Mouse (Mus musculus): ENCODE measurements around the gene Cdkn2d. TPM values are rescaled to one million over a fixed set of nuclear protein-coding genes. Genes with fewer than 3 reads are reported as not detected.

Gene Cdkn2d
- polyA plus RNA-seq, 1 experiment from 2014 or later, result 42.5 TPM

- Histone ChIP-seq H3K4me1 (ENCODE audit: control insufficient read depth, insufficient read depth, low read length) (peaks cover 26% of the 10 kb centered on the region), H3K27ac (ENCODE audit: low read length) (no peak overlapping the region), H3K9me3 (ENCODE audit: control insufficient read depth, low read length) (peaks cover 3% of the 10 kb centered on the region), H3K27me3 (replicated peaks; ENCODE audit: control insufficient read depth, insufficient read depth, low read length) (peaks cover 62% of the 10 kb centered on the region), H3K9ac (ENCODE audit: low read depth, low read length) (peak overlapping the region; percentile 57), H3K4me3 (ENCODE audit: low read length) (peak overlapping the region; percentile 54), H3K36me3 (ENCODE audit: control insufficient read depth, insufficient read depth, low read length) (no peaks in the 10 kb centered on the region), H3K4me2 (ENCODE audit: low read depth, low read length) (peak overlapping the region; percentile 93)
- 3% methylated on average over 16 of the region's 16 CpGs for WGBS
- peak; percentile 10; the same call in 1 of the 2 replicates for ATAC-seq
Measured at GRCm38 (mm10) chr9:21245113-21245487, 46.1 kb downstream of the Cdkn2d start.

GRCm38 (mm10) chr9:21244428-21245112 is 46.6 kb downstream of the Cdkn2d start:
- H3K9me3 ChIP-seq (ENCODE audit: control insufficient read depth, low read length), result peaks cover 3% of the 10 kb centered on the region
- H3K4me3 ChIP-seq (ENCODE audit: low read length), result peak overlapping the region; percentile 54
- peaks cover 21% of the 10 kb centered on the region for H3K4me1 ChIP-seq (ENCODE audit: control insufficient read depth, insufficient read depth, low read length)
- H3K9ac ChIP-seq (ENCODE audit: low read depth, low read length), result peak overlapping the region; percentile 57
- H3K27ac ChIP-seq (ENCODE audit: low read length), result no peak overlapping the region
- WGBS, result 1% methylated on average over 72 of the region's 72 CpGs
- peak overlapping the region; percentile 93 for H3K4me2 ChIP-seq (ENCODE audit: low read depth, low read length)
- peaks cover 57% of the 10 kb centered on the region for H3K27me3 ChIP-seq (replicated peaks; ENCODE audit: control insufficient read depth, insufficient read depth, low read length)
- H3K36me3 ChIP-seq (ENCODE audit: control insufficient read depth, insufficient read depth, low read length), result no peaks in the 10 kb centered on the region
- peak; percentile 27 for ATAC-seq

- Histone ChIP-seq H3K27ac (ENCODE audit: low read length) (no peak overlapping the region), H3K4me2 (ENCODE audit: low read depth, low read length) (peak overlapping the region; percentile 93), H3K9me3 (ENCODE audit: control insufficient read depth, low read length) (peaks cover 3% of the 10 kb centered on the region), H3K36me3 (ENCODE audit: control insufficient read depth, insufficient read depth, low read length) (no peaks in the 10 kb centered on the region), H3K27me3 (replicated peaks; ENCODE audit: control insufficient read depth, insufficient read depth, low read length) (peaks cover 50% of the 10 kb centered on the region), H3K4me3 (ENCODE audit: low read length) (peak overlapping the region; percentile 54), H3K9ac (ENCODE audit: low read depth, low read length) (peak overlapping the region; percentile 57), H3K4me1 (ENCODE audit: control insufficient read depth, insufficient read depth, low read length) (peaks cover 21% of the 10 kb centered on the region)
- no peak for ATAC-seq
- 11% methylated on average over 42 of the region's 42 CpGs for WGBS
Measured at GRCm38 (mm10) chr9:21243826-21244427, 47.3 kb downstream of the Cdkn2d start.

GRCm38 (mm10) chr9:21241343-21241742 is 49.9 kb downstream of the Cdkn2d start:
- Histone ChIP-seq H3K27ac (ENCODE audit: low read length) (no peak overlapping the region), H3K9ac (ENCODE audit: low read depth, low read length) (no peak overlapping the region), H3K9me3 (ENCODE audit: control insufficient read depth, low read length) (peaks cover 3% of the 10 kb centered on the region), H3K36me3 (ENCODE audit: control insufficient read depth, insufficient read depth, low read length) (0 out of 2 replicates have a peak, but pooled peaks cover 2% of the 10 kb centered on the region), H3K27me3 (replicated peaks; ENCODE audit: control insufficient read depth, insufficient read depth, low read length) (peaks cover 31% of the 10 kb centered on the region), H3K4me1 (ENCODE audit: control insufficient read depth, insufficient read depth, low read length) (peaks cover 27% of the 10 kb centered on the region), H3K4me2 (ENCODE audit: low read depth, low read length) (no peak overlapping the region), H3K4me3 (ENCODE audit: low read length) (no peak overlapping the region)
- WGBS, result 11% methylated on average over 11 of the region's 11 CpGs
- no peak for ATAC-seq

- H3K4me3 ChIP-seq (ENCODE audit: low read length), result peak overlapping the region; percentile 92
- peaks cover 16% of the 10 kb centered on the region for H3K27me3 ChIP-seq (replicated peaks; ENCODE audit: control insufficient read depth, insufficient read depth, low read length)
- peak overlapping the region; percentile 94 for H3K27ac ChIP-seq (ENCODE audit: low read length)
- peaks cover 3% of the 10 kb centered on the region for H3K9me3 ChIP-seq (ENCODE audit: control insufficient read depth, low read length)
- peaks cover 21% of the 10 kb centered on the region for H3K4me1 ChIP-seq (ENCODE audit: control insufficient read depth, insufficient read depth, low read length)
- 33% methylated on average over 4 of the region's 4 CpGs for WGBS
- 0 out of 2 replicates have a peak, but pooled peaks have one; percentile 2 for ATAC-seq
- peak overlapping the region; percentile 81 for H3K4me2 ChIP-seq (ENCODE audit: low read depth, low read length)
- H3K9ac ChIP-seq (ENCODE audit: low read depth, low read length), result peak overlapping the region; percentile 100
- 0 out of 2 replicates have a peak, but pooled peaks cover 4% of the 10 kb centered on the region for H3K36me3 ChIP-seq (ENCODE audit: control insufficient read depth, insufficient read depth, low read length)
Measured at GRCm38 (mm10) chr9:21239465-21239848, 51.8 kb downstream of the Cdkn2d start.

- ATAC-seq, result peak; percentile 88
- peaks cover 15% of the 10 kb centered on the region for H3K4me1 ChIP-seq (ENCODE audit: control insufficient read depth, insufficient read depth, low read length)
- H3K4me2 ChIP-seq (ENCODE audit: low read depth, low read length), result peak within 1 kb of the TSS; percentile 81
- H3K27me3 ChIP-seq (replicated peaks; ENCODE audit: control insufficient read depth, insufficient read depth, low read length), result peaks cover 11% of the 10 kb centered on the region
- under 1% methylated on average over 78 of the region's 90 CpGs for WGBS
- peak within 1 kb of the TSS; percentile 100 for H3K9ac ChIP-seq (ENCODE audit: low read depth, low read length)
- peak within 1 kb of the TSS; percentile 94 for H3K27ac ChIP-seq (ENCODE audit: low read length)
- peak within 1 kb of the TSS; percentile 92 for H3K4me3 ChIP-seq (ENCODE audit: low read length)
- H3K36me3 ChIP-seq (ENCODE audit: control insufficient read depth, insufficient read depth, low read length), result 0 out of 2 replicates have a peak, but pooled peaks cover 4% of the 10 kb centered on the region
- peaks cover 3% of the 10 kb centered on the region for H3K9me3 ChIP-seq (ENCODE audit: control insufficient read depth, low read length)
Measured at GRCm38 (mm10) chr9:21238733-21239464, 52.3 kb downstream of the Cdkn2d start, which contains the start of gene Keap1. Gene Keap1, minus strand, starts transcription at chr9:21239361.

Other genes with a start within 250 kb of the Cdkn2d start
- 0.51 and 1.3 TPM in 2 replicates for gene Zglp1, start 224.3 kb downstream of the Cdkn2d start, polyA plus RNA-seq (2015; fragmentation: Nextera tagmentation; extraction: Ambion mirVana)
- gene Gm49373, start 218.3 kb downstream of the Cdkn2d start, polyA plus RNA-seq (2015; fragmentation: Nextera tagmentation; extraction: Ambion mirVana), result 0.44 and 0.55 TPM in 2 replicates
- gene Fdx1l, start 217.8 kb downstream of the Cdkn2d start, polyA plus RNA-seq (2015; fragmentation: Nextera tagmentation; extraction: Ambion mirVana), result 63.3 and 69.8 TPM in 2 replicates
- 2.5 and 2.9 TPM in 2 replicates for gene Gm38431, start 199.4 kb downstream of the Cdkn2d start, polyA plus RNA-seq (2015; fragmentation: Nextera tagmentation; extraction: Ambion mirVana)
- 57.7 and 64.7 TPM in 2 replicates for gene Raver1, start 199.4 kb downstream of the Cdkn2d start, polyA plus RNA-seq (2015; fragmentation: Nextera tagmentation; extraction: Ambion mirVana)
- gene Tyk2, start 160.2 kb downstream of the Cdkn2d start, polyA plus RNA-seq (2015; fragmentation: Nextera tagmentation; extraction: Ambion mirVana), result 17.0 and 18.1 TPM in 2 replicates
- gene Cdc37, start 141.4 kb downstream of the Cdkn2d start, polyA plus RNA-seq (2015; fragmentation: Nextera tagmentation; extraction: Ambion mirVana), result 247 and 261 TPM in 2 replicates
- gene Pde4a, start 125.7 kb downstream of the Cdkn2d start, polyA plus RNA-seq (2015; fragmentation: Nextera tagmentation; extraction: Ambion mirVana), result 6.2 and 7.8 TPM in 2 replicates
- 58.1 and 59.7 TPM in 2 replicates for gene Keap1, start 52.0 kb downstream of the Cdkn2d start, polyA plus RNA-seq (2015; fragmentation: Nextera tagmentation; extraction: Ambion mirVana)
- 0.06 TPM in 1 of 2 replicates, not detected in the other for gene S1pr5, start 43.0 kb downstream of the Cdkn2d start, polyA plus RNA-seq (2015; fragmentation: Nextera tagmentation; extraction: Ambion mirVana)
- 62.1 and 62.3 TPM in 2 replicates for gene Atg4d, start 26.1 kb downstream of the Cdkn2d start, polyA plus RNA-seq (2015; fragmentation: Nextera tagmentation; extraction: Ambion mirVana)
- 12.3 and 13.2 TPM in 2 replicates for gene Kri1, start 3.4 kb downstream of the Cdkn2d start, polyA plus RNA-seq (2015; fragmentation: Nextera tagmentation; extraction: Ambion mirVana)
- gene Ap1m2, start 20.9 kb upstream of the Cdkn2d start, polyA plus RNA-seq (2015; fragmentation: Nextera tagmentation; extraction: Ambion mirVana), result 158 and 172 TPM in 2 replicates
- gene Slc44a2, start 29.3 kb upstream of the Cdkn2d start, polyA plus RNA-seq (2015; fragmentation: Nextera tagmentation; extraction: Ambion mirVana), result 44.6 and 50.2 TPM in 2 replicates
- 119 and 127 TPM in 2 replicates for gene Ilf3, start 76.5 kb upstream of the Cdkn2d start, polyA plus RNA-seq (2015; fragmentation: Nextera tagmentation; extraction: Ambion mirVana)
- 51.1 and 60.3 TPM in 2 replicates for gene Qtrt1, start 120.4 kb upstream of the Cdkn2d start, polyA plus RNA-seq (2015; fragmentation: Nextera tagmentation; extraction: Ambion mirVana)
- gene Dnm2, start 133.5 kb upstream of the Cdkn2d start, polyA plus RNA-seq (2015; fragmentation: Nextera tagmentation; extraction: Ambion mirVana), result 77.7 and 82.5 TPM in 2 replicates
- gene Tmed1, start 218.8 kb upstream of the Cdkn2d start, polyA plus RNA-seq (2015; fragmentation: Nextera tagmentation; extraction: Ambion mirVana), result 72.6 and 79.7 TPM in 2 replicates
- 2.1 and 3.2 TPM in 2 replicates for gene AB124611, start 234.8 kb upstream of the Cdkn2d start, polyA plus RNA-seq (2015; fragmentation: Nextera tagmentation; extraction: Ambion mirVana)